Mouse (Mus musculus): ENCODE results near the gene Coq9.

The Coq9 gene

GRCm38 (mm10) chr8:94870003-94870402, 31.9 kb downstream of the Coq9 start:
- in situ Hi-C loops (cut with MboI, MseI) = no loop called here

GRCm38 (mm10) chr8:94870474-94871107, 32.5 kb downstream of the Coq9 start:
- in situ Hi-C loops (cut with MboI, MseI) = no loop called here

GRCm38 (mm10) chr8:94871108-94871894, 33.2 kb downstream of the Coq9 start:
- in situ Hi-C loops (cut with MboI, MseI) = no loop called here

- in situ Hi-C loops (cut with MboI, MseI) = no loop called here
Observed at GRCm38 (mm10) chr8:94872156-94872555, 34.0 kb downstream of the Coq9 start.

- in situ Hi-C loops (cut with MboI, MseI) = no loop called here
Observed at GRCm38 (mm10) chr8:94872576-94872975, 34.5 kb downstream of the Coq9 start.

- in situ Hi-C loops (cut with MboI, MseI) = no loop called here
Observed at GRCm38 (mm10) chr8:94874358-94874757, 36.2 kb downstream of the Coq9 start.

GRCm38 (mm10) chr8:94875096-94875870, 37.2 kb downstream of the Coq9 start:
- in situ Hi-C loops (cut with MboI, MseI) = no loop called here

- in situ Hi-C loops (cut with MboI, MseI) = no loop called here
Observed at GRCm38 (mm10) chr8:94875871-94876150, 37.7 kb downstream of the Coq9 start.

GRCm38 (mm10) chr8:94876197-94876730, 38.1 kb downstream of the Coq9 start, which contains the start of gene Dok4:
Dok4 (minus strand) TSS chr8:94876330.
- in situ Hi-C loops (cut with MboI, MseI) = no loop called here

- in situ Hi-C loops (cut with MboI, MseI) = no loop called here
Observed at GRCm38 (mm10) chr8:94876820-94877219, 38.7 kb downstream of the Coq9 start.

GRCm38 (mm10) chr8:94880742-94881141, 42.6 kb downstream of the Coq9 start:
- in situ Hi-C loops (cut with MboI, MseI) = no loop called here

- in situ Hi-C loops (cut with MboI, MseI) = no loop called here
Observed at GRCm38 (mm10) chr8:94888383-94889036, 50.4 kb downstream of the Coq9 start.

GRCm38 (mm10) chr8:94892917-94893316, 54.8 kb downstream of the Coq9 start:
- in situ Hi-C loops (cut with MboI, MseI) = no loop called here

- in situ Hi-C loops (cut with MboI, MseI) = no loop called here
Observed at GRCm38 (mm10) chr8:94899262-94899661, 61.1 kb downstream of the Coq9 start.

GRCm38 (mm10) chr8:94900617-94901016, 62.5 kb downstream of the Coq9 start:
- in situ Hi-C loops (cut with MboI, MseI) = no loop called here

- in situ Hi-C loops (cut with MboI, MseI) = no loop called here
Observed at GRCm38 (mm10) chr8:94901031-94901430, 62.9 kb downstream of the Coq9 start.

- in situ Hi-C loops (cut with MboI, MseI) = no loop called here
Observed at GRCm38 (mm10) chr8:94903709-94904108, 65.6 kb downstream of the Coq9 start.
